Mouse (Mus musculus): Measurements from ENCODE around the gene Sprr2a1.
"Not testable (repeated sequence)": the region's sequence is repeated elsewhere in the genome, so short reads cannot be mapped to it uniquely, and the experiment has no call there.

Gene Sprr2a1

GRCm38 (mm10) chr3:92215569-92215968 is at the start of gene Sprr2a1, which contains the start of gene Sprr2a2:
Gene Sprr2a1, plus strand, starts transcription at chr3:92215799.
Gene Sprr2a2, plus strand, starts transcription at chr3:92215920.
- not testable (repeated sequence) for DNase-seq

GRCm38 (mm10) chr3:92169847-92170246 is 45.8 kb upstream of the Sprr2a1 start:
- no peak for DNase-seq

GRCm38 (mm10) chr3:92176880-92177279 is 38.7 kb upstream of the Sprr2a1 start:
- no peak for DNase-seq

- no peak for DNase-seq
Observed at GRCm38 (mm10) chr3:92195512-92196200, 19.9 kb upstream of the Sprr2a1 start.

- DNase-seq = not testable (repeated sequence)
Observed at GRCm38 (mm10) chr3:92211133-92211925, 4.3 kb upstream of the Sprr2a1 start.

GRCm38 (mm10) chr3:92212059-92212458 is 3.5 kb upstream of the Sprr2a1 start:
- DNase-seq = not testable (repeated sequence)

- not testable (repeated sequence) for DNase-seq
Observed at GRCm38 (mm10) chr3:92213651-92214050, 1.9 kb upstream of the Sprr2a1 start.

- not testable (repeated sequence) for DNase-seq
Observed at GRCm38 (mm10) chr3:92219031-92219430, 3.4 kb downstream of the Sprr2a1 start.

GRCm38 (mm10) chr3:92223708-92224107 is 8.1 kb downstream of the Sprr2a1 start:
- not testable (repeated sequence) for DNase-seq

GRCm38 (mm10) chr3:92227410-92227809 is 11.8 kb downstream of the Sprr2a1 start:
- not testable (repeated sequence) for DNase-seq

- not testable (repeated sequence) for DNase-seq
Observed at GRCm38 (mm10) chr3:92236463-92237189, 21.0 kb downstream of the Sprr2a1 start.

- not testable (repeated sequence) for DNase-seq
Observed at GRCm38 (mm10) chr3:92238736-92239135, 23.1 kb downstream of the Sprr2a1 start.

GRCm38 (mm10) chr3:92239197-92239596 is 23.6 kb downstream of the Sprr2a1 start:
- not testable (repeated sequence) for DNase-seq

GRCm38 (mm10) chr3:92244833-92245232 is 29.2 kb downstream of the Sprr2a1 start:
- not testable (repeated sequence) for DNase-seq

GRCm38 (mm10) chr3:92246245-92246644 is 30.6 kb downstream of the Sprr2a1 start:
- DNase-seq = not testable (repeated sequence)

- DNase-seq = not testable (repeated sequence)
Observed at GRCm38 (mm10) chr3:92248494-92248893, 32.9 kb downstream of the Sprr2a1 start.

- DNase-seq = not testable (repeated sequence)
Observed at GRCm38 (mm10) chr3:92250450-92250849, 34.9 kb downstream of the Sprr2a1 start.

- not testable (repeated sequence) for DNase-seq
Observed at GRCm38 (mm10) chr3:92253860-92254259, 38.3 kb downstream of the Sprr2a1 start.

GRCm38 (mm10) chr3:92258526-92258925 is 42.9 kb downstream of the Sprr2a1 start:
- DNase-seq = not testable (repeated sequence)

GRCm38 (mm10) chr3:92263462-92263861 is 47.9 kb downstream of the Sprr2a1 start:
- DNase-seq = not testable (repeated sequence)

Data from thymus, adult 18-20 months (tissue).